Mouse (Mus musculus) liver, adult 2 months (tissue): ENCODE results near the gene Wnk2.

Experiments
- CTCF ChIP-seq: fragments of 200-500 bp; IDR thresholded peaks from 2 replicates; pipeline ENCODE4 v1.5.1; 2011; ENCODE audit warnings: low read depth, low read length, control low read depth
- POLR2A ChIP-seq: fragments of 200-500 bp; IDR thresholded peaks from 2 replicates; pipeline ENCODE4 v1.6.1; 2011; ENCODE audit warnings: low read length, control low read depth; ENCODE audit not compliant: insufficient read depth; ENCODE audit errors: extremely low read depth

- no peak for TF ChIP-seq CTCF
- no peak for TF ChIP-seq POLR2A
These were observed 32.9 kb downstream of the Wnk2 start for GRCm38 (mm10) chr13:49114921-49115320.
